Comparison of ENCODE assay signal across 7 mouse cellular contexts in the genomic region with DNA sequence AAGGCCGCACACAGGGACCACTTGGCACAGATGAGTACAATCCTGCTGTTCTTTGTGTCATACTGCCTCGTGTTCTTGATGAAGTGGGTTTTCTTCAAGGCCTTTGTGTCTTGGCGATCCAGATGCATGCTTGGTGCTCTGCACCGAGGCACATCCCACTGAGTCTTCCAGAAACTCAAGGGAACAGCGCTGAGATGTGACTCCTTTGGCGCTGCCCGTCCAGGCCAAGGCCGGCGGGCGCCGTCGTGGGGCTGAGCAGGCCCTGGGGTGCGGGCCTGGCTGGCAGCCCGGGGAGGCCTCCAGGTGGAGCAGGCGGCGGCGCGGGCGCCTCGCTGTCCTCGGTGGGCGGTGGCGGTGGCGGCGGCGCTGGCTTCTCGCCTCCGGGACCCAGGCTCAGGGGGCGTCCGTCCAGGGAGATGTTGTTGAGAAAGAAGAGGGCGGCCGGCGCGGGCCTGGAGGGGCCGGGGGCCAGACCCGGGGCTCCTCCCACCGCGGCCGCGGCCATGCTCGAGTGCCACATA. TPM values are rescaled to one million over a fixed set of nuclear protein-coding genes. Genes with fewer than 3 reads are reported as not detected.
DNase-seq lines count a peak whose midpoint lies in the region; ATAC-seq lines count a peak whose summit lies in the region.

No protein-coding gene starts in this region.

- H3K4me1 ChIP-seq in liver, embryonic 11.5 days (replicated peaks; ENCODE audit: control insufficient read depth, insufficient read depth, low read length), result no peaks in the 10 kb centered on the region
- H3K4me1 ChIP-seq in forebrain, embryonic 11.5 days (replicated peaks; ENCODE audit: control insufficient read depth, insufficient read depth, low read length), result no peaks in the 10 kb centered on the region
- H3K4me1 ChIP-seq in liver, embryonic 12.5 days, result no peaks in the 10 kb centered on the region
- H3K4me1 ChIP-seq in stomach, embryonic 16.5 days (ENCODE audit: control insufficient read depth, insufficient read depth, low read length), result no peaks in the 10 kb centered on the region

- H3K27me3 ChIP-seq in liver, embryonic 11.5 days (replicated peaks; ENCODE audit: control insufficient read depth, insufficient read depth, low read length), result no peaks in the 10 kb centered on the region
- no peaks in the 10 kb centered on the region for H3K27me3 ChIP-seq in forebrain, embryonic 11.5 days (ENCODE audit: control insufficient read depth, insufficient read depth, low read length)
- H3K27me3 ChIP-seq in liver, embryonic 12.5 days (replicated peaks), result peaks cover 11% of the 10 kb centered on the region
- no peaks in the 10 kb centered on the region for H3K27me3 ChIP-seq in stomach, embryonic 16.5 days (ENCODE audit: control insufficient read depth, insufficient read depth, low read length)

- H3K9me3 ChIP-seq in liver, embryonic 11.5 days (ENCODE audit: control insufficient read depth, low read length), result no peaks in the 10 kb centered on the region
- no peaks in the 10 kb centered on the region for H3K9me3 ChIP-seq in forebrain, embryonic 11.5 days (ENCODE audit: control insufficient read depth, low read length)
- no peaks in the 10 kb centered on the region for H3K9me3 ChIP-seq in liver, embryonic 12.5 days (replicated peaks)
- no peaks in the 10 kb centered on the region for H3K9me3 ChIP-seq in stomach, embryonic 16.5 days (replicated peaks; ENCODE audit: control insufficient read depth, low read length)

- H3K36me3 ChIP-seq in liver, embryonic 11.5 days (ENCODE audit: control insufficient read depth, insufficient read depth, low read length), result no peaks in the 10 kb centered on the region
- H3K36me3 ChIP-seq in forebrain, embryonic 11.5 days (ENCODE audit: control insufficient read depth, insufficient read depth, low read length), result no peaks in the 10 kb centered on the region
- no peaks in the 10 kb centered on the region for H3K36me3 ChIP-seq in liver, embryonic 12.5 days
- no peaks in the 10 kb centered on the region for H3K36me3 ChIP-seq in stomach, embryonic 16.5 days (ENCODE audit: control insufficient read depth, insufficient read depth, low read length)

- peak overlapping the region; percentile 9; the same call in 1 of the 2 replicates for H3K9ac ChIP-seq in liver, embryonic 11.5 days (ENCODE audit: low read depth, low read length)
- peak overlapping the region; percentile 39 for H3K9ac ChIP-seq in forebrain, embryonic 11.5 days (ENCODE audit: low read length)
- H3K9ac ChIP-seq in liver, embryonic 12.5 days, result no peak overlapping the region
- peak overlapping the region; percentile 69 for H3K9ac ChIP-seq in stomach, embryonic 16.5 days (ENCODE audit: low read length)

- peak; percentile 49; the same call in 1 of the 2 replicates for ATAC-seq in liver, embryonic 11.5 days (replicated peaks; ENCODE audit: low FRiP score)
- ATAC-seq in forebrain, embryonic 11.5 days (replicated peaks; ENCODE audit: low FRiP score), result peak; percentile 78
- 0 out of 2 replicates have a peak, but pooled peaks have one; percentile 15 for ATAC-seq in liver, embryonic 12.5 days
- peak; percentile 68; the same call in 1 of the 2 replicates for ATAC-seq in stomach, embryonic 16.5 days (ENCODE audit: insufficient read depth, low FRiP score)

- peak overlapping the region; percentile 53 for H3K4me2 ChIP-seq in liver, embryonic 11.5 days
- H3K4me2 ChIP-seq in forebrain, embryonic 11.5 days (ENCODE audit: low read depth, low read length, severe bottlenecking), result peak overlapping the region; percentile 51
- peak overlapping the region; percentile 57 for H3K4me2 ChIP-seq in liver, embryonic 12.5 days
- H3K4me2 ChIP-seq in stomach, embryonic 16.5 days (ENCODE audit: low read depth, low read length), result peak overlapping the region; percentile 55

- no peak for DNase-seq in liver, embryonic 11.5 days (ENCODE audit: low spot score)
- no peak for DNase-seq in liver
- peak; percentile 60 for DNase-seq in forebrain, embryonic 11.5 days (ENCODE audit: low spot score)
- DNase-seq in gastrocnemius, adult 8-10 months (ENCODE audit: low spot score in 2 of 2), result no peak
- no peak for DNase-seq in layer of hippocampus, adult 9-10 months (ENCODE audit: low spot score)

- peak overlapping the region; percentile 23; the same call in 1 of the 2 replicates for H3K4me3 ChIP-seq in liver, embryonic 11.5 days (ENCODE audit: low read depth, low read length)
- H3K4me3 ChIP-seq in forebrain, embryonic 11.5 days (ENCODE audit: low read depth, low read length), result peak overlapping the region; percentile 21
- peak overlapping the region; percentile 22 for H3K4me3 ChIP-seq in liver, embryonic 12.5 days
- peak overlapping the region; percentile 38 for H3K4me3 ChIP-seq in stomach, embryonic 16.5 days (replicated peaks; ENCODE audit: low read length)

- no peak overlapping the region for H3K27ac ChIP-seq in liver, embryonic 11.5 days (ENCODE audit: low read depth, low read length)
- no peak overlapping the region for H3K27ac ChIP-seq in forebrain, embryonic 11.5 days (ENCODE audit: low read depth, low read length)
- H3K27ac ChIP-seq in liver, embryonic 12.5 days, result no peak overlapping the region
- no peak overlapping the region for H3K27ac ChIP-seq in stomach, embryonic 16.5 days (ENCODE audit: low read length)

- WGBS in liver, embryonic 11.5 days, result 29% methylated on average over 41 of the region's 41 CpGs
- WGBS in forebrain, embryonic 11.5 days, result 15% methylated on average over 39 of the region's 41 CpGs
- WGBS in liver, embryonic 12.5 days (ENCODE audit: insufficient replicate concordance), result 28% methylated on average over 40 of the region's 41 CpGs
- WGBS in stomach, embryonic 16.5 days, result 20% methylated on average over 36 of the region's 41 CpGs

RNA-seq across cellular contexts. Expression of gene Adck1, which starts 6.1 kb away (rescaled TPM):
- polyA plus RNA-seq in liver, embryonic 11.5 days (2014; fragmentation: Nextera tagmentation; extraction: Ambion mirVana), result 18.4 and 18.7 TPM in 2 replicates
- 15.2 and 20.9 TPM in 2 replicates for polyA plus RNA-seq in forebrain, embryonic 11.5 days (2014; fragmentation: Nextera tagmentation; extraction: Ambion mirVana)
- 10.6 and 11.3 TPM in 2 replicates for polyA plus RNA-seq in liver, embryonic 12.5 days (2016; fragmentation: Nextera tagmentation; extraction: Ambion mirVana)
- 16.7 and 17.0 TPM in 2 replicates for polyA plus RNA-seq in stomach, embryonic 16.5 days (2015; fragmentation: Nextera tagmentation; extraction: Ambion mirVana)
- total RNA-seq in gastrocnemius, adult 8-10 months (2022), result 10 to 100 TPM; 14.5 to 18.0 (median 15.9) TPM

RNA-seq across cellular contexts. Expression of gene Gm5039, which starts 30.4 kb away (rescaled TPM):
- polyA plus RNA-seq in liver, embryonic 11.5 days (2014; fragmentation: Nextera tagmentation; extraction: Ambion mirVana), result not detected in 2 replicates
- polyA plus RNA-seq in forebrain, embryonic 11.5 days (2014; fragmentation: Nextera tagmentation; extraction: Ambion mirVana), result not detected in 2 replicates
- polyA plus RNA-seq in liver, embryonic 12.5 days (2016; fragmentation: Nextera tagmentation; extraction: Ambion mirVana), result not detected in 2 replicates
- polyA plus RNA-seq in stomach, embryonic 16.5 days (2015; fragmentation: Nextera tagmentation; extraction: Ambion mirVana), result not detected in 2 replicates
- not detected for total RNA-seq in gastrocnemius, adult 8-10 months (2022)

Comparison
In these comparisons a context has a peak if more than half of its experiments do, and no peak if none do; other contexts are left out.
1. ATAC-seq: peak in every context shown above with its lines; median percentile 78 in forebrain, embryonic 11.5 days; 68 in stomach, embryonic 16.5 days; 49 in liver, embryonic 11.5 days; 15 in liver, embryonic 12.5 days.